Mouse (Mus musculus): ENCODE results near the gene Birc5. TPM values are rescaled to one million over a fixed set of nuclear protein-coding genes. Genes with fewer than 3 reads are reported as not detected.

Birc5 gene
- polyA plus RNA-seq, 1 experiment from 2014 or later, result 369 TPM

DNA sequence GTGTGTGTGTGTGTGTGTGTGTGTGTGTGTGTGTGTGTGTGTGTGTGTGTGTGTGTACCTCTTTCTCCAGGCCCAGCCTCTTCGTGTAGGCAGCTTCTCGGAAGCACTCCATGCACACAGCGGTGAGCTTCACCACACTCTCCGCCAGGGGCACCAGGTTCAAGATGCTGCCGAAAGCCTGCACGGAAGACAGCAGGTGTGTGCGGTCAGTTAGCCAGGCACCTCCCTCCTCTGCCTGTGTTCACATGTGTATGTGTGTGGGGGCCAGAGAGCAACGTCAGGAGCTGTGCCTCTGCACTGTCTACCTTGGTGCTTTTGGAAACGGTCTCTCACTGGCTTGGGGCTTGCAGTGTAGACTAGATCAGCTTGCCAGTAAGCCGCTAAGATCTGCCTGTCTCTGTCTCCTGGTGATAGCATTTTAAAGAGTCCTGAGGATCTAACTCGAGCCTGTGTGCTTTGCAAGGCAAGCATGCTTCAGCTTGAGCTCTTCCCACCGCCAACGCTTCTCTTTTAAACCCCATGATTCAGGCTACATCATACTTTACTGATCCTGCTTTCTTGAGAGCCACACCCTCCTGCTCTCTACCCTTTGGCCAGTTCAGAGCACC, 32.6 kb upstream of the Birc5 start:
- Histone ChIP-seq H3K4me2 (no peak overlapping the region), H3K4me1 (replicated peaks) (peaks cover 4% of the 10 kb centered on the region; the same call in 1 of the 2 replicates), H3K27ac (no peak overlapping the region), H3K9ac (replicated peaks) (no peak overlapping the region), H3K36me3 (peaks cover 98% of the 10 kb centered on the region), H3K4me3 (replicated peaks) (no peak overlapping the region), H3K9me3 (no peaks in the 10 kb centered on the region), H3K27me3 (no peaks in the 10 kb centered on the region)
- ATAC-seq (ENCODE audit: insufficient number of reproducible peaks, insufficient read depth, low FRiP score, low TSS enrichment, low read depth), result no peak
- WGBS, result 85% methylated on average over 13 of the region's 13 CpGs

GRCm38 (mm10) chr11:117819095-117819494, 30.0 kb upstream of the Birc5 start:
- Histone ChIP-seq H3K9ac (replicated peaks) (no peak overlapping the region), H3K36me3 (peaks cover 100% of the 10 kb centered on the region), H3K27ac (no peak overlapping the region), H3K9me3 (no peaks in the 10 kb centered on the region), H3K4me2 (no peak overlapping the region), H3K4me1 (replicated peaks) (peaks cover 6% of the 10 kb centered on the region), H3K4me3 (replicated peaks) (no peak overlapping the region), H3K27me3 (no peaks in the 10 kb centered on the region)
- 65% methylated on average over 8 of the region's 8 CpGs for WGBS
- ATAC-seq (ENCODE audit: insufficient number of reproducible peaks, insufficient read depth, low FRiP score, low TSS enrichment, low read depth), result no peak

DNA sequence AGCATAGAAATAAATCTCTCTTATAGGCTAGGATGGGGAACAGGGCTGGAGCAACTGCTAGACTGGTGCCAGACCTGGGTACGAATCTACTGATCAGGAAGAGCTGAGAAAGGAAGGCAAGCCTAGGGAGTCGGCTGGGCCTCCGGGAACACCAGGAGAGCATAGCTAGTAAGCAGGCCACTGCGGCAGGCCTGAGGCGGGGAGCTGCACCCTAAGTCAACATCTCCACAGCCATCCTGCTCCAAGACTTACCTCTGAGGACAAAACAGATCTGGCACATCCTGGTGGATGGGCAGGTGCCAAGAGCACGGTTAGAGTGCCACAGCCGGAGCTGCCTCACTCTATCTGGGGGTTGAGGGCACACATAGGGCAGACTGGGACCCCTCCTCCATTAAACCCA, 28.9 kb upstream of the Birc5 start:
- 96% methylated on average over 7 of the region's 7 CpGs for WGBS
- H3K36me3 ChIP-seq, result peaks cover 89% of the 10 kb centered on the region

DNA sequence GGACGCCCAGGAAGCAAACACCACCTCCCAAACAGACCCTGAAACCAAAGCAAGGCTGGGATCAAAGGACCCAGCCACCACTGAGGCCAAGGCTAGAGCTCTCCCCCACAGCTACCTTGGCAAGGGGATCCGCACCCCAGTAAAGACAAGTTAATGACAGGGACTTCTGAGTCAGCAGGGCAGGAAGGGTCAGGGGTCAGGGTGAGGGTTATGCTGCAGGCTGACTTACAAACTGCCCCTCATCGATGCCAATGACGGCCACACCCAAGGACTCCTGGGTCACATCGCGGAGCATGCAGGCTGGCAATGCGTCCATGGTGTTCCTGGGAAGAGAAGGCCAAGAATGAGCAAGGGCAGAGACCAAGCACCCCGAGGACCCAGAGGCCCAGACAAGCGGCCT, 27.2 kb upstream of the Birc5 start:
- Histone ChIP-seq H3K27me3 (no peaks in the 10 kb centered on the region), H3K4me2 (no peak overlapping the region), H3K9ac (replicated peaks) (no peak overlapping the region), H3K4me3 (replicated peaks) (no peak overlapping the region), H3K9me3 (no peaks in the 10 kb centered on the region), H3K36me3 (peaks cover 72% of the 10 kb centered on the region), H3K4me1 (replicated peaks) (peaks cover 22% of the 10 kb centered on the region), H3K27ac (no peak overlapping the region)
- no peak for ATAC-seq (ENCODE audit: insufficient number of reproducible peaks, insufficient read depth, low FRiP score, low TSS enrichment, low read depth)
- 91% methylated on average over 9 of the region's 9 CpGs for WGBS

More for the DNA sequence above, 28.9 kb upstream of the Birc5 start:
- Histone ChIP-seq H3K27me3 (no peaks in the 10 kb centered on the region), H3K4me3 (replicated peaks) (no peak overlapping the region), H3K4me2 (no peak overlapping the region), H3K4me1 (replicated peaks) (peaks cover 13% of the 10 kb centered on the region), H3K9ac (replicated peaks) (no peak overlapping the region), H3K9me3 (no peaks in the 10 kb centered on the region), H3K27ac (no peak overlapping the region)
- no peak for ATAC-seq (ENCODE audit: insufficient number of reproducible peaks, insufficient read depth, low FRiP score, low TSS enrichment, low read depth)

- no peak for ATAC-seq (ENCODE audit: insufficient number of reproducible peaks, insufficient read depth, low FRiP score, low TSS enrichment, low read depth)
- H3K4me3 ChIP-seq (replicated peaks), result no peak overlapping the region
- peaks cover 63% of the 10 kb centered on the region for H3K36me3 ChIP-seq
- 90% methylated on average over 7 of the region's 7 CpGs for WGBS
- peaks cover 31% of the 10 kb centered on the region for H3K4me1 ChIP-seq (replicated peaks)
- no peaks in the 10 kb centered on the region for H3K27me3 ChIP-seq
- H3K4me2 ChIP-seq, result no peak overlapping the region
- H3K9me3 ChIP-seq, result no peaks in the 10 kb centered on the region
- no peak overlapping the region for H3K27ac ChIP-seq
- H3K9ac ChIP-seq (replicated peaks), result no peak overlapping the region
Measured at GRCm38 (mm10) chr11:117822728-117823241, 26.3 kb upstream of the Birc5 start.

DNA sequence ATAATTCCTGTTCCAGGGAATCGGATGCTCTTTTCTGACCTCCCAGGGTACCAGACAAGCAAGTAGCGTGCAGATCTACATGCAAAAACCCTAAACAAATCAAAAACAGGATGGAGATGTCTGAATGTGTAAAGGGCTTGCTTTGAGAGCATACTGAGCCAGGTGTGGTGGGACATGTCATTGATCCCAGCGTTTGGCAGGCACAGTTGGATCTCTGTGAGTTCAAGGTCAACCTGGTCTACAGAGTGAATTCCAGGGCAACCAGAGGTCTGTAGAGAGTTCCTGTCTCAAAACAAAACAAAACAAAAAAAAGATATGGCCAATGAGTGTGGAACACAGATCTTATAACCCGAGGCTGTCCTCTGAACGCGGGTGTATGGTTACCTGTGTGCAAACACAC, 25.6 kb upstream of the Birc5 start:
- Histone ChIP-seq H3K4me2 (no peak overlapping the region), H3K9ac (replicated peaks) (no peak overlapping the region), H3K27me3 (no peaks in the 10 kb centered on the region), H3K4me3 (replicated peaks) (no peak overlapping the region), H3K9me3 (no peaks in the 10 kb centered on the region), H3K4me1 (replicated peaks) (peaks cover 37% of the 10 kb centered on the region), H3K27ac (no peak overlapping the region), H3K36me3 (peaks cover 57% of the 10 kb centered on the region)
- 93% methylated on average over 6 of the region's 6 CpGs for WGBS
- no peak for ATAC-seq (ENCODE audit: insufficient number of reproducible peaks, insufficient read depth, low FRiP score, low TSS enrichment, low read depth)

DNA sequence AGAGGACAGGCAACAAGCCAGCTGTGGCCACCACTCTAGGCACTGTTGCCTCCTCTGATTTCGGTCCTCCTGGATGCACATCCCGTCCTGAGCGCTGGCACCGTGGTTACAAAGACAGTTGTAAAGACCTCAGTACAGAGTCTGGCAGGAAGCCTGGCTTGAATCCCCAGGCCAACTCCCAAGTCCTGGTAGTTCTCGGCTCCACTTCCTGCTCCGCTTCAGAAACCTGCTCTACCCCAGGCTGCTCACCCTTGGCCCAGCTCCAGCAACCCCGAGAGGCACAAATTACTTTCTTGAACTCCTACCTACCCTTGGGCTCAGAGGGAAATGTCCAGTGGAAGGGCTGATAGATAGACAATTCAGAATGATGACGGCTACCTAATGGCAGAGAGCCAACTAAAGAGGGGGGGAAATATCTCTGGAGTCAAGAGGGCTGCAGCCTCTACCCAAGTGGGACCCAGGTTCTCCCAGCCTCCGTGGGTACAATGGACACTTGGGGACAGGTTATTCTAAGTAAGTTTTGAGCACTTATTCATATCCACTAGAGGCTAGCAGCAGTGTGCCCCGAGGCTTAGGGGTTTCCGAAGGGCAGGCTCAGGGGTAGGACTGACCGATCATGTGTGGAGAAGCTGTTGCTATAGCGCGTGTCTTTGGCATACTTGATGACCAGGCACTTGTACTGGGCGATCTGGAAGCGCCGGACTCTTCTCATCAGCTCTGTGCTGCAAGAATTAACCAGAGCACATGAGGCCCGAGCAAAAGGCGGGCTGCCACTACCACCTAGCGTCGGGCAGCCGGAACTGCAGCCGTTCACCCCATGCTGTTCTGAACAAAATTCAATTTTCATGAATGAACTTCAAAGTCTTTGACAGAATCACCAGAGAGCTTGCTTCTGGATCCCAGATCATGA, 24.7 kb upstream of the Birc5 start:
- peak overlapping the region; percentile 65 for H3K9ac ChIP-seq (replicated peaks)
- peak overlapping the region; percentile 97; the same call in 1 of the 2 replicates for H3K27ac ChIP-seq
- no peaks in the 10 kb centered on the region for H3K27me3 ChIP-seq
- 28% methylated on average over 23 of the region's 23 CpGs for WGBS
- H3K36me3 ChIP-seq, result peaks cover 48% of the 10 kb centered on the region
- H3K9me3 ChIP-seq, result no peaks in the 10 kb centered on the region
- peaks cover 40% of the 10 kb centered on the region for H3K4me1 ChIP-seq (replicated peaks)
- ATAC-seq (ENCODE audit: insufficient number of reproducible peaks, insufficient read depth, low FRiP score, low TSS enrichment, low read depth), result no peak
- peak overlapping the region; percentile 55 for H3K4me3 ChIP-seq (replicated peaks)
- peak overlapping the region; percentile 82 for H3K4me2 ChIP-seq

GRCm38 (mm10) chr11:117825333-117826101, 23.5 kb upstream of the Birc5 start, which contains the start of the genes Afmid and Tk1:
Afmid (plus strand) TSS chr11:117825924.
Tk1 (minus strand) TSS chr11:117826092.
- H3K9ac ChIP-seq (replicated peaks), result peak within 1 kb of the TSS; percentile 65
- H3K36me3 ChIP-seq, result peaks cover 36% of the 10 kb centered on the region
- H3K4me1 ChIP-seq (replicated peaks), result peaks cover 46% of the 10 kb centered on the region
- peak within 1 kb of the TSS; percentile 55 for H3K4me3 ChIP-seq (replicated peaks)
- peak; percentile 57 for ATAC-seq (ENCODE audit: insufficient number of reproducible peaks, insufficient read depth, low FRiP score, low TSS enrichment, low read depth)
- under 1% methylated on average over 34 of the region's 34 CpGs for WGBS
- H3K27me3 ChIP-seq, result no peaks in the 10 kb centered on the region
- H3K9me3 ChIP-seq, result no peaks in the 10 kb centered on the region
- H3K4me2 ChIP-seq, result peak within 1 kb of the TSS; percentile 82
- H3K27ac ChIP-seq, result peak within 1 kb of the TSS; percentile 97

- Histone ChIP-seq H3K27me3 (no peaks in the 10 kb centered on the region), H3K9ac (replicated peaks) (peak overlapping the region; percentile 65), H3K27ac (peak overlapping the region; percentile 97), H3K4me3 (replicated peaks) (peak overlapping the region; percentile 55), H3K9me3 (no peaks in the 10 kb centered on the region), H3K36me3 (peaks cover 29% of the 10 kb centered on the region), H3K4me1 (replicated peaks) (peaks cover 46% of the 10 kb centered on the region), H3K4me2 (peak overlapping the region; percentile 82)
- peak; percentile 39; the same call in 1 of the 2 replicates for ATAC-seq (ENCODE audit: insufficient number of reproducible peaks, insufficient read depth, low FRiP score, low TSS enrichment, low read depth)
- 4% methylated on average over 5 of the region's 5 CpGs for WGBS
Measured at GRCm38 (mm10) chr11:117826164-117826563, 22.9 kb upstream of the Birc5 start.

DNA sequence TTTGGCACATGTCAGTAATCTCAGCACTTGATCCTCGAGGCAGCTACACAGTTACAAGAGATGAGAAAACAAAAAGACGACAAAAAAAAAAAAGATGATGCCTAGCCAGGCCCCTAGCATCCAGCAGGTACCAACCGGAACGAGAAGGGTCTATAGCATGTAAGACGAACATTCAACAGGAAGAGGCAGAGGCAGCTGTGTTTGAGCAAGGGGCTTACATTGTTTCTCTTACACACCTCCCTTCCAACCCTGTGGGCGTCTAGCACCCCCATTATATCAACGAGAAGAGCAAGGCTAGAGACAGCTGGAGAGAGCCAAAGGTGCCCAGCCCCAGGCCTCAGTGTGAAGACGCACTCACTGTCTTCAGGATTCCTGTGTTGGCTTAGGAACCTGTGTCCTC, 22.1 kb upstream of the Birc5 start:
- 0 out of 2 replicates have a peak overlapping the region, but pooled peaks have one; percentile 55 for H3K4me3 ChIP-seq (replicated peaks)
- H3K36me3 ChIP-seq, result peaks cover 22% of the 10 kb centered on the region
- no peak for ATAC-seq (ENCODE audit: insufficient number of reproducible peaks, insufficient read depth, low FRiP score, low TSS enrichment, low read depth)
- peak overlapping the region; percentile 82 for H3K4me2 ChIP-seq
- 0 out of 2 replicates have a peak overlapping the region, but pooled peaks have one; percentile 65 for H3K9ac ChIP-seq (replicated peaks)
- H3K27ac ChIP-seq, result peak overlapping the region; percentile 97
- H3K27me3 ChIP-seq, result no peaks in the 10 kb centered on the region
- H3K9me3 ChIP-seq, result no peaks in the 10 kb centered on the region
- peaks cover 48% of the 10 kb centered on the region for H3K4me1 ChIP-seq (replicated peaks)
- WGBS, result 66% methylated on average over 8 of the region's 8 CpGs

All from limb, embryonic 12.5 days (tissue).